8 mouse cellular contexts compared by ENCODE assay signal in genomic region chr14:52315283-52315780, GRCm38 (mm10). TPM values are rescaled to one million over a fixed set of nuclear protein-coding genes. Genes with fewer than 3 reads are reported as not detected.
A peak's percentile ranks its signal among the peaks of the same experiment; 100 is the strongest.
DNase-seq lines count a peak whose midpoint lies in the region; ATAC-seq and TF ChIP-seq lines count a peak whose summit lies in the region.

No protein-coding gene starts in this region.

- no peak for TF ChIP-seq CTCF in testis, adult 2 months (IDR thresholded peaks at IDR 0.05; ENCODE audit: control insufficient read depth, insufficient read depth, insufficient replicate concordance, low read depth, low read length)

- H3K4me3 ChIP-seq in erythroblast, embryonic 14.5 days (replicated peaks) = peak overlapping the region; percentile 62
- H3K4me3 ChIP-seq in testis, adult 2 months (ENCODE audit: control insufficient read depth, low read depth, low read length) = peak overlapping the region; percentile 78
- H3K4me3 ChIP-seq in liver, embryonic 11.5 days (ENCODE audit: low read depth, low read length) = peak overlapping the region; percentile 72

- peaks cover 11% of the 10 kb centered on the region for H3K4me1 ChIP-seq in erythroblast, embryonic 14.5 days (ENCODE audit: control insufficient read depth)
- H3K4me1 ChIP-seq in testis, adult 2 months (ENCODE audit: control insufficient read depth, insufficient read depth, low read length) = peaks cover 21% of the 10 kb centered on the region
- peaks cover 10% of the 10 kb centered on the region for H3K4me1 ChIP-seq in liver, embryonic 11.5 days (replicated peaks; ENCODE audit: control insufficient read depth, insufficient read depth, low read length)

- no peak for DNase-seq in testis, postnatal 14 days (ENCODE audit: low spot score)
- no peak for DNase-seq in liver, embryonic 11.5 days (ENCODE audit: low spot score)
- no peak for DNase-seq in frontal cortex, postnatal 36 days (ENCODE audit: low spot score in 2 of 2)
- DNase-seq in adrenal gland, postnatal 25 days = no peak
- DNase-seq in thymus, postnatal 25 days = no peak

- 5% methylated on average over 17 of the region's 17 CpGs for WGBS in liver, embryonic 11.5 days

- ATAC-seq in erythroblast, adult 5-6 weeks (replicated peaks; ENCODE audit: low FRiP score, poor library complexity, severe bottlenecking) = no peak
- no peak; the same call in 1 of the 2 replicates for ATAC-seq in liver, embryonic 11.5 days (replicated peaks; ENCODE audit: low FRiP score)

- no peaks in the 10 kb centered on the region; the same call in 1 of the 2 replicates for H3K36me3 ChIP-seq in erythroblast, embryonic 14.5 days (ENCODE audit: control insufficient read depth)
- no peaks in the 10 kb centered on the region for H3K36me3 ChIP-seq in testis, adult 2 months (ENCODE audit: control insufficient read depth, insufficient read depth, low read length)
- peaks cover 19% of the 10 kb centered on the region for H3K36me3 ChIP-seq in liver, embryonic 11.5 days (ENCODE audit: control insufficient read depth, insufficient read depth, low read length)

- H3K9ac ChIP-seq in liver, embryonic 11.5 days (ENCODE audit: low read depth, low read length) = peak overlapping the region; percentile 73

- peaks cover 67% of the 10 kb centered on the region for H3K27me3 ChIP-seq in erythroblast, embryonic 14.5 days (ENCODE audit: control insufficient read depth)
- no peaks in the 10 kb centered on the region for H3K27me3 ChIP-seq in testis, adult 2 months (ENCODE audit: control insufficient read depth, insufficient read depth, low read length)
- H3K27me3 ChIP-seq in liver, embryonic 11.5 days (replicated peaks; ENCODE audit: control insufficient read depth, insufficient read depth, low read length) = peaks cover 30% of the 10 kb centered on the region

- H3K27ac ChIP-seq in testis, adult 2 months (ENCODE audit: control insufficient read depth, insufficient read depth, low read depth, low read length) = no peak overlapping the region
- H3K27ac ChIP-seq in liver, embryonic 11.5 days (ENCODE audit: low read depth, low read length) = no peak overlapping the region

- no peaks in the 10 kb centered on the region for H3K9me3 ChIP-seq in erythroblast, embryonic 14.5 days (ENCODE audit: control insufficient read depth, low read length)
- 0 out of 2 replicates have a peak, but pooled peaks cover 2% of the 10 kb centered on the region for H3K9me3 ChIP-seq in liver, embryonic 11.5 days (ENCODE audit: control insufficient read depth, low read length)

- no peak for TF ChIP-seq POLR2A in testis, adult 2 months (IDR thresholded peaks at IDR 0.05; ENCODE audit: control insufficient read depth, low read depth, low read length)

- H3K4me2 ChIP-seq in liver, embryonic 11.5 days = peak overlapping the region; percentile 90

RNA-seq across cellular contexts. Expression of gene Mettl3, which starts 10.4 kb away (rescaled TPM):
- polyA plus RNA-seq in erythroblast, embryonic 14.5 days (2012) = 0.41 and 1.2 TPM in 2 replicates
- total RNA-seq in erythroblast, adult 5-6 weeks (2015; ENCODE audit: low replicate concordance) = 6.7 and 22.4 TPM in 2 replicates
- total RNA-seq in erythroblast, adult 5-6 weeks (2017; ENCODE audit: low replicate concordance) = 7.2 and 13.8 TPM in 2 replicates
- polyA plus RNA-seq in testis, adult 2 months (2012; rRNA removed) = 7.8 and 9.6 TPM in 2 replicates
- 44.7 and 52.2 TPM in 2 replicates for polyA plus RNA-seq in liver, embryonic 11.5 days (2014; fragmentation: Nextera tagmentation; extraction: Ambion mirVana)
- total RNA-seq in adrenal gland, postnatal 25 days (2021) = 54.4 and 64.8 TPM in 2 replicates

RNA-seq across cellular contexts. Expression of gene Sall2, which starts 13.2 kb away (rescaled TPM):
- polyA plus RNA-seq in erythroblast, embryonic 14.5 days (2012) = 0.01 TPM in 1 of 2 replicates, not detected in the other
- not detected in 2 replicates for total RNA-seq in erythroblast, adult 5-6 weeks (2015; ENCODE audit: low replicate concordance)
- total RNA-seq in erythroblast, adult 5-6 weeks (2017; ENCODE audit: low replicate concordance) = 0.26 TPM in 1 of 2 replicates, not detected in the other
- 0.55 and 0.56 TPM in 2 replicates for polyA plus RNA-seq in testis, adult 2 months (2012; rRNA removed)
- 9.8 and 11.6 TPM in 2 replicates for polyA plus RNA-seq in liver, embryonic 11.5 days (2014; fragmentation: Nextera tagmentation; extraction: Ambion mirVana)
- 8.7 and 9.5 TPM in 2 replicates for total RNA-seq in adrenal gland, postnatal 25 days (2021)

RNA-seq across cellular contexts. Expression of gene Rab2b, which starts 36.0 kb away (rescaled TPM):
- polyA plus RNA-seq in erythroblast, embryonic 14.5 days (2012) = 0.04 TPM in 1 of 2 replicates, not detected in the other
- total RNA-seq in erythroblast, adult 5-6 weeks (2015; ENCODE audit: low replicate concordance) = 6.7 and 10.8 TPM in 2 replicates
- 1.3 and 4.3 TPM in 2 replicates for total RNA-seq in erythroblast, adult 5-6 weeks (2017; ENCODE audit: low replicate concordance)
- polyA plus RNA-seq in testis, adult 2 months (2012; rRNA removed) = 16.5 and 20.0 TPM in 2 replicates
- 9.8 and 10.6 TPM in 2 replicates for polyA plus RNA-seq in liver, embryonic 11.5 days (2014; fragmentation: Nextera tagmentation; extraction: Ambion mirVana)
- 35.7 and 37.8 TPM in 2 replicates for total RNA-seq in adrenal gland, postnatal 25 days (2021)

RNA-seq across cellular contexts. Expression of gene Tox4, which starts 36.4 kb away (rescaled TPM):
- 1.4 and 2.0 TPM in 2 replicates for polyA plus RNA-seq in erythroblast, embryonic 14.5 days (2012)
- 16.3 and 16.9 TPM in 2 replicates for total RNA-seq in erythroblast, adult 5-6 weeks (2015; ENCODE audit: low replicate concordance)
- total RNA-seq in erythroblast, adult 5-6 weeks (2017; ENCODE audit: low replicate concordance) = 11.3 and 16.0 TPM in 2 replicates
- 41.5 and 47.3 TPM in 2 replicates for polyA plus RNA-seq in testis, adult 2 months (2012; rRNA removed)
- 35.7 and 44.6 TPM in 2 replicates for polyA plus RNA-seq in liver, embryonic 11.5 days (2014; fragmentation: Nextera tagmentation; extraction: Ambion mirVana)
- total RNA-seq in adrenal gland, postnatal 25 days (2021) = 39.7 and 51.3 TPM in 2 replicates

RNA-seq across cellular contexts. Expression of gene Olfr1513, which starts 40.9 kb away (rescaled TPM):
- polyA plus RNA-seq in erythroblast, embryonic 14.5 days (2012) = not detected in 2 replicates
- total RNA-seq in erythroblast, adult 5-6 weeks (2015; ENCODE audit: low replicate concordance) = not detected in 2 replicates
- not detected in 2 replicates for total RNA-seq in erythroblast, adult 5-6 weeks (2017; ENCODE audit: low replicate concordance)
- polyA plus RNA-seq in testis, adult 2 months (2012; rRNA removed) = not detected in 2 replicates
- polyA plus RNA-seq in liver, embryonic 11.5 days (2014; fragmentation: Nextera tagmentation; extraction: Ambion mirVana) = not detected in 2 replicates
- total RNA-seq in adrenal gland, postnatal 25 days (2021) = not detected in 2 replicates

Comparison
In these comparisons a context has a peak if more than half of its experiments do, and no peak if none do; other contexts are left out.
1. RNA of gene Rab2b, which starts 36.0 kb away (polyA plus RNA-seq): 16.5 to 20.0 TPM in testis, adult 2 months and 9.8 to 10.6 TPM in liver, embryonic 11.5 days; 0.04 TPM in erythroblast, embryonic 14.5 days; every median in the first group is over 10 times any median in the second.
2. Peak in every context shown above with its lines, with median percentiles within 50 percentile points of each other: H3K4me3 ChIP-seq.